Mouse (Mus musculus) Patski (cell line): ENCODE results near the gene Gpr157. TPM values are rescaled to one million over a fixed set of nuclear protein-coding genes. Genes with fewer than 3 reads are reported as not detected.

Experiments used
- ATAC-seq: fragments of 100-300 bp; one replicate; pipeline ENCODE4 v1.8.0; 2021
- CTCF ChIA-PET: fragments of 350-600 bp; sonication (Branson Sonifier 250); formaldehyde crosslinking; loops from one replicate; lab custom pipeline; 2022; ENCODE audit warnings: inconsistent platforms; lab: Charles Lee
- POLR2A ChIA-PET: fragments of 350-600 bp; sonication (Branson Sonifier 250); formaldehyde crosslinking; loops from one replicate; lab custom pipeline; 2022; ENCODE audit warnings: antibody characterized with exemption, inconsistent platforms; lab: Charles Lee
- DNase-seq: peaks from one replicate; pipeline ENCODE4 v3.0.0-alpha.2; 2011; ENCODE audit warnings: low read depth, low spot score
- H3K27me3 ChIP-seq: fragments of 371-371 bp; one replicate; pipeline ENCODE4 v1.5.1; 2021
- CTCF ChIP-seq: fragments of 100-300 bp; IDR thresholded peaks from one replicate; pipeline ENCODE4 v1.5.1; 2021
- in situ Hi-C: fragments of 300-500 bp; cut with MboI; formaldehyde crosslinking; loops from 3 replicates; pipeline ENCODE4 v1.11.1; 2018; ENCODE audit warnings: low pct_unique_long_range_greater_than_20kb, mixed read lengths
- polyA plus RNA-seq: library from polyadenylated mRNA; unstranded; gene quantifications from one replicate; pipeline ENCODE4 v1.2.3, GENCODE M21; 2021

Gene Gpr157
- polyA plus RNA-seq, 1 experiment from 2014 or later, result 0.50 TPM

DNA sequence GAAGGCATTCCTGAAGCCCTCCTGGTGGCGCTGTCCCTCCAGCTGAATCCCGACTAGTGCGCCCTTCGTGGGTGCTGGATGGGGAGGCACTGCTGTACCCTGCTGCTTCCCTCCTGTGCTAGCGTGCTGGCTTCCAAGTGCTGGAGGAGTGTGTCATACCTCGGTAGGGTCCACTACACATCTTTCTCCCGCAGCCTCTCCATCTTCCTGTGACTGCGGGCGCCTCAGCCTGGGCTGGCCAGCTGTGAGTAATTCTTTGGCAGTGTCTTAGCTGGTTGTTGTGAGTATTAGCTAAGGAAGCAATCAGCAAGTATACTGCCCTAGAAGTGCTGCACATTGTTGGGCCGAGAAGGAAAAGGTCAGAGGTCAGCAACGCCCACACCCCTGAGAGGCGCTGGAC, 18.9 kb upstream of the Gpr157 start:
- in situ Hi-C loops, result no loop called here
- ATAC-seq (peak; percentile 54), DNase-seq (no peak)
- no peaks in the 10 kb centered on the region for H3K27me3 ChIP-seq
- POLR2A ChIA-PET, result interaction anchor here (1.6 kb wide), 1 partner anchor 19 kb away, joined by 5 read pairs; no protein-coding TSS in a partner anchor
- no peak for TF ChIP-seq CTCF
- CTCF ChIA-PET, result no interaction called here

DNA sequence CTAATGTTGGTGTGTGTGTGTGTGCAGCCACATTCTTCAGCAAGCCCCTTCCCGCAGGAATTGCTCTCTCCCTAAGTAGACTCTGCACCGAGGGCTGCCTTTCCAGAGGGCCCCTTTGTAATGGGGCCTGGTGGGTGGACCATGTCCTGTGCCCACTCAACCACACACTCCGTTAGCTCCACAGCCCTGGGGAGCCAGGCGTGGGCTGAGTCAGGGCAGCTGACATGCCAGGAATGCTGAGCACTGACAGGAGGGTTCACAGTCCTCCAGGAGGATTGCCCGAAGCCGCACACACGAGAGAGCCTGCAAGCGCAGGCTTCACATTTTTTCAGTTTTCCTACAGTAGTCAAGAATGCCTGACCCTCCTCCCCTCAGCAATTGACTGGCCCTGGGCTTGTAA, 17.0 kb upstream of the Gpr157 start:
- no peaks in the 10 kb centered on the region for H3K27me3 ChIP-seq
- DNase-seq, result peak; percentile 79
- CTCF ChIA-PET, result interaction anchor here (1.6 to 2.4 kb wide), 2 partner anchors 10 to 32 kb away, joined by 4 to 12 read pairs; no protein-coding TSS in a partner anchor
- ATAC-seq, result peak; percentile 83
- POLR2A ChIA-PET, result interaction anchor here (0.7 to 1.4 kb wide), 4 partner anchors 9 to 16 kb away, joined by 3 to 4 read pairs (median 4); no protein-coding TSS in a partner anchor
- in situ Hi-C loops, result loop anchor here (5.0 kb wide), 1 partner anchor 33 kb away; no protein-coding TSS in a partner anchor
- TF ChIP-seq CTCF, result no peak

DNA sequence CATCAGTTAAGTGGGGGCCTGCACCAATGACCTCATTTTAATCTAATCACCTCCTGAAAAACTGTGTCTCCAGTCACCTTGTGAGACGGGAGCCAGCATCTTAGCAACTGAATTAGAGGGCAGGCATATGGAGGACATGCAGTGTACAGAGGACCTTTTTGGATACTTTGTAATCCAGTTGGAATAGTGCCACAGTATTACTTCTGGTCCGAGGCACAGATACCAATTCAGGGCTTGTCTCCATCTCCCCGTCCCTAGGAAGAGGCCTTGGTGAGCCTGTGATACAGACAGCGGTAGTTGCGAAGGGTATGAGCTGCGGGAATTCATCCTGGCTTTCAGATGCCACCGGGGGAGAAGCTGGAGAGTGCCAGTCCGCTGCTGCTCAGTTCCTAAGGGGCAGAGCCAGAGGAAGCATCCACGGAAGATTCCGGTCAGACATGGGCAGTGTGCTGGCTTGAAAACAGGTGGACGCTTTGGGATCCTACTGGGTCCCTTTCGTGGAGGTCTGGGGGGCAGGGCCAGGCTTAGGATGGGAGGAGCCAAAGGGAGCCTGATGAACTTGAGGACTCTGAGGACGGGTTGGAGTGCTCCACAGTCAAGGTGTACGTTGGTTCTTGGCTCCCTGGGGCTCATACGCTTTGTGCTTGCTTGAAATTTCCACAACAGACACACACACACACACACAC, 14.6 kb upstream of the Gpr157 start:
- DNase-seq (no peak), ATAC-seq (no peak)
- TF ChIP-seq CTCF, result no peak
- no peaks in the 10 kb centered on the region for H3K27me3 ChIP-seq
- in situ Hi-C loops, result loop anchor here (5.0 kb wide), 1 partner anchor 35 kb away; no protein-coding TSS in a partner anchor
- ChIA-PET POLR2A (no interaction called here), CTCF (interaction anchor here (1.1 to 2.4 kb wide), 6 partner anchors 10 to 38 kb away, joined by 4 to 12 read pairs (median 4); no protein-coding TSS in a partner anchor)

DNA sequence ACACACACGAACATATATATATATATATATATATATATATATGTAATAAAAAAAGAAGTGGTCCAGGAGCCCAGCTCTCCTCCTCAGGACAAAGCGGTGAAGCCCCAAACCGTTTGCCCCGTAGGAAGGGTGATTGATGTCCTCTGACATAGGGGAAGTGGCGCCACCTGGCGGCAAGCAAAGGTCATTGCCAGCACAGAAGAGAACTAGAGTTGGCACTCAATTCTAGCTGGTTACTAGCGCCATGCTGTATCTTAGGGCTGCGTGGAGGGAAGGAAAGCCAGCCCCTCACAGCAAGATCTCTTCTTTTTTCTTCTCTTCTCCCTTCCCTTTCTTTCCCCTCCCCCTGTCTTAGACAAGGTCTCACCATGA, 14.1 kb upstream of the Gpr157 start:
- POLR2A ChIA-PET, result no interaction called here
- in situ Hi-C loops, result loop anchor here (5.0 kb wide), 1 partner anchor 36 kb away; no protein-coding TSS in a partner anchor
- TF ChIP-seq CTCF, result peak; percentile 80

DNA sequence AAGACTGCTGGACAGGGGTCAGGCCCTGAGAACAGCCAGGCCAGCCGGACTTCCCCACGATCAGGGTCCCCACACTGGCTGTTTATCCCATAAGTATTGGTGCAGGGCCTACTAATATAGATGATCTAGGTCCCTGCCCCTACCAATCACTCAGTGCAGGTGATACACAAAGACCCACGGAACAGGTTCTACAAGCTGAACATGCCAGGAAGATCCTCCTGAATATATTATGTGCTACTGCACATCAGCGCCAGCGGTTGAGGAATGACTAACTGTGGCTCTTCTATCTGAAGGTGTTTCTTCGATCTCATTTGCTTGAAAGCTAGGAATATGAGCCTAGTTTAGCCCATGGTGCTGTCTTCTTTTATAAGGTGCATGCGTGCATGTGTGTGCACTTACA, 11.8 kb upstream of the Gpr157 start:
- in situ Hi-C loops, result no loop called here
- no peaks in the 10 kb centered on the region for H3K27me3 ChIP-seq
- no peak for TF ChIP-seq CTCF
- ChIA-PET POLR2A (no interaction called here), CTCF (no interaction called here)
- ATAC-seq (no peak), DNase-seq (no peak)

More for the DNA sequence above, 14.1 kb upstream of the Gpr157 start:
- H3K27me3 ChIP-seq, result no peaks in the 10 kb centered on the region
- ATAC-seq (no peak), DNase-seq (no peak)
- CTCF ChIA-PET, result interaction anchor here (0.8 to 1.9 kb wide), 8 partner anchors 11 to 41 kb away, joined by 3 to 6 read pairs (median 4); no protein-coding TSS in a partner anchor

DNA sequence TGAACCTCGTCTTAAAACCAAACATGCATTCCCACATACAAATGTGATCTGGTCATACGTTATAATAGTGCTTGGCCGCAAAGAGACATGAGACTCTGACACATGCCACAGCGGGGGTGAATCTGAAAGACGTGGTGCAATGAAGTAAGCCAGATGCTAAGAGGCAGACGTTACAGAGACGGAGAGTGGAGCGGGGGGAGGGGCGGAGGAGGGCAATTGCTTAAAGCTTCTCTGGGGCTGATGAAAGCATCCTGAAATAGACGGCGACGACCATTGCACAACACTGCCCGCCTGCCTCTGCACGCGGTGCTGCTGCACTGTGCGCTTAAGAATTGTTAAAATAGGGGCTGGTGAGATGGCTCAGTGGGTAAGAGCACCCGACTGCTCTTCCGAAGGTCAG, 11.0 kb upstream of the Gpr157 start:
- ChIA-PET CTCF (no interaction called here), POLR2A (no interaction called here)
- DNase-seq (no peak), ATAC-seq (no peak)
- H3K27me3 ChIP-seq, result no peaks in the 10 kb centered on the region
- in situ Hi-C loops, result no loop called here
- TF ChIP-seq CTCF, result no peak

DNA sequence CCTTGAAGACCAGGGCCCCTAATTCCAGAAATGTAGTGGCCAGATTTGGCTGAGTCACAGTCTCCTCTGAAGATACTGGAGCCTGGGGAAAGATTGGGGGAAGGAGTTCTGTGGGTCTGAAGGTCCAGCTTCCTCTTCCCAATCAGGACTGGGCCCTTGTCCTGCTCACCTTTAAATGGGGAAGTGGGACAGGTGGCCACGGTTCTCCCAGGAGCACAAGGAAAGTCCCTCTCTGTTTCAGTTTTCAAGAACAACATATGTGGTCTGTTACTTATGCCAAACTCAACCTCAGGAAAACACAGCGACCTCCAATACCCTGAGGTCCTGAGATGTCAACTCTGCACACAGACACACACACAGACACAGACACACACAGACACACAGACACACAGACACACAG, 8.5 kb upstream of the Gpr157 start:
- ChIA-PET CTCF (interaction anchor here (1.2 to 2.0 kb wide), 2 partner anchors 40 to 45 kb away, joined by 3 to 5 read pairs; no protein-coding TSS in a partner anchor), POLR2A (no interaction called here)
- ATAC-seq, result no peak
- H3K27me3 ChIP-seq, result no peaks in the 10 kb centered on the region
- in situ Hi-C loops, result no loop called here
- no peak for TF ChIP-seq CTCF
- no peak for DNase-seq

DNA sequence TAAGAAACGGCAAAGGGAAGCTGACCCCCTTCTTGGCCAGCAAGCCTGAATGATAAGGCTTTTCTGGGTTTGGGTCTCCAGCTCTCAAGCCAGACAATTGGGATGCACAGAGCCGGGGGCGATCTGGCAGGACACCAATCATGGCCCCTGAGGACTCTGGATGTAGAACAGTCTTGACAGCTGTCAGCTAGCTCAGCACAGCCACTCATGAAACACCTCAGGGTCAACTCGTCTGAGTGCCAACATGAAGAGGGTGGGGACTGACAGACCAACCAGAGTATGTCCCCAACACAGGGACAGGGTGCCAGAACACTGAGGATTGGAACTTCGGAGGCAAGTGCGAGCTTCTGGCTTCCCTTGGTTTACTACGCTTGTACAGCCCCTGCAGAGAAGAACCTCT, 7.9 kb upstream of the Gpr157 start:
- POLR2A ChIA-PET, result no interaction called here
- TF ChIP-seq CTCF, result no peak
- ATAC-seq, result no peak
- DNase-seq, result no peak
- CTCF ChIA-PET, result interaction anchor here (0.7 kb wide), 1 partner anchor 20 kb away, joined by 3 read pairs; no protein-coding TSS in a partner anchor
- no peaks in the 10 kb centered on the region for H3K27me3 ChIP-seq
- in situ Hi-C loops, result no loop called here

DNA sequence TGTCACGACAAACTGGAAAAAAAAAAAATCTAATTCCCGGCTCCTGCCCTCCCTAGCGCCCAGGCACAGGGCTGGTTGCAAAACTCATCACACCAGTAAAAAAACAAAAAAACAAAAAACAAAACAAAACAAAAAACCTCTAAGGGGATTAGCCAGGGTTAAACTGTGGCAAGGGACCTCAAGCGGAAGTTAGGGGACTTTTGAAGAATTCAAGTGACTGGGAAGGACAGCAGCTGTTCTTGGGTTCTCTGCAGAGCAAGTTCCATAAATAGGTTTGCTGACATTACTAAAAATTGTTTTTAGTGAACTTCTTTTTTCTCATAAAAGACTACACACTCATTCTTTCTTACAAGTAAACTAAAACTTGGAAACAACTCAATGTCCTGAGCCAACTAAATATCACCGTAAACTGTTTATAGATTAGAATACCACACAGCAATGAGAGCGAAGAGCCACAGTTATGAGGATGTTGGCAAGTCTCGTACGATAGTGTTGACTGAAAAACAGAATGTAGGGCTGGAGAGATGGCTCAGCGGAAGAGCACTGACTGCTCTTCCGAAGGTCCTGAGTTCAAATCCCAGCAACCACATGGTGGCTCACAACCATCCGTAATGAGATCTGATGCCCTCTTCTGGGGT, 6.7 kb upstream of the Gpr157 start:
- DNase-seq, result no peak
- no peaks in the 10 kb centered on the region for H3K27me3 ChIP-seq
- CTCF ChIA-PET, result interaction anchor here (1.6 kb wide), 1 partner anchor 19 kb away, joined by 4 read pairs; no protein-coding TSS in a partner anchor
- POLR2A ChIA-PET, result no interaction called here
- TF ChIP-seq CTCF, result no peak
- in situ Hi-C loops, result no loop called here
- ATAC-seq, result no peak

DNA sequence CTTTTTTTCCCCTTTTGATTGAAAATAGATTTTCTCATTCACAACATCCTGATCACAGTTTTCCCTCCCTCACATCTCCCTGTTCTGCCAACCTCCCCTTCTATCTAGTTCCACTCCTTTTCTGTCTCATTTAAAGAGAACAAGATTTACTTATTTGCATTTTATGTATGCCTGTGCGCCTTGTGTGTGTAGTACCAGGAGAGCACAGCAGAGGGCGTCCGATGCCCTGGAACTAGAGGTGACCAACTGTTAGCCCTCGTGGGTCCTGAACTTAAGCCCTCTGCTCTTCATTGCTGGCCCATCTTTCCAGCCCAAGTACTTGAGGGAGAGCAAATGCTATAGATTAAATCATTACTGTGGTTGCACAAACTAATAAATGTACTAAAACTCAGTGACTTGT, 1.8 kb upstream of the Gpr157 start:
- peak; percentile 33 for TF ChIP-seq CTCF
- in situ Hi-C loops, result no loop called here
- no peak for ATAC-seq
- CTCF ChIA-PET, result no interaction called here
- POLR2A ChIA-PET, result interaction anchor here (0.7 kb wide), 1 partner anchor 12 kb away, joined by 5 read pairs; no protein-coding TSS in a partner anchor
- DNase-seq, result no peak
- H3K27me3 ChIP-seq, result no peaks in the 10 kb centered on the region

DNA sequence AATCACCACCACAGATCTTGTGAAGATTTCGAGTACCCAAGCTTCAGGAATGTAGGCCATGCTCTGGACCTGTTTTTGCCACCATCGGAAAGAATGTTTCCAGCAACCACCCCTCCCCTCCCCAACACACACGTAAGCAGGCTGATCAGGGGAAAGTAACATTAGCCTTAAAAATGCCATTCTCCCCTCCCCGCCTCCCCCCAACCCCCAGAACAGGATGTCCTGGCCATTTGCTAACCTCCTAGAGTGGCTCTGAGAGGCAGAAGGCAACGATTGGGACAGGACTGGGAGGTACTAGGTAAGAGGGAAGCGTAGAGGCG, 364 bp upstream of the Gpr157 start:
- DNase-seq (no peak), ATAC-seq (peak; percentile 2)
- no peaks in the 10 kb centered on the region for H3K27me3 ChIP-seq
- in situ Hi-C loops, result no loop called here
- ChIA-PET POLR2A (interaction anchor here (1.9 kb wide), 1 partner anchor 37 kb away, joined by 9 read pairs; no protein-coding TSS in a partner anchor), CTCF (interaction anchor here (0.9 kb wide), 1 partner anchor 13 kb away, joined by 5 read pairs; no protein-coding TSS in a partner anchor)
- TF ChIP-seq CTCF, result no peak
